Mouse (Mus musculus) kidney, postnatal 10 days (tissue): ENCODE data around the gene Dock9.
A peak's percentile ranks its signal among the peaks of the same experiment; 100 is the strongest.

Source experiments
- DNase-seq: peaks from one replicate; pipeline ENCODE4 v3.0.0; 2021; ENCODE audit warnings: mixed read lengths

The Dock9 gene

DNA sequence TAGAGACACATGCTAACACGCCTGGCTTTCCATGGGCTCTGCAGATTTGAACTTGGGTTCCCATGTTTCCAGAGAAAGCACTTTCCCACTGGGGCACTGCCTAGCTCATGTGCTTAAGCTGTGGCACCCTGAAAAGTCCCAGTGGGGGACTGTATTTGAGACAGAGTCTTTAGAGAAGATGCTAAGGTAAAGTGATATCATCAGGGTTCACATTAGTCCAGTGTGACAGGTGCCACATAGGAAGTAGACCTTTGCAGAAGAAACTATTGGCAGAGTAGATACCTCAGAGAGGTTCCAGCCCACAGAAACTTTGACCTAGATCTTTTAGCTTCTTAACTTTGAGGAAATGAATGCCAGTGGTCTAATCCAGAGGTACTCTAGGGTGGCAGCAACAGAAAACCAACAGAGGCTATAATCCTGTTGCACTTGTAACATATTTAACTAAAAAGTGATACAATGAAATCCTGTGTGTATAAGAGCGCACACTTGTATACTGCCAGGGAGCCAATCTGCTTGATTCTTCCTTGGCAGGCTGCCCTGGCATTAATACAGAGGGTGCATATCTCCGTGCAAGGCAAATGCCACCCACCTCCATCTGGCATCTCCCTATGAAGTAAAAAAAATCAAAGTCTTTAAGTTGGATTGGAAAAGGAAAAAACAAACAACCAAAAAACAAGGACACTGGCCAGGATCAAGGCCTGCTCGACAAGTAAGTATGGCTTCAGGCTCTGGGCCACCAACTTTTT lies 179.8 kb downstream of the Dock9 start:
- no peak for DNase-seq

DNA sequence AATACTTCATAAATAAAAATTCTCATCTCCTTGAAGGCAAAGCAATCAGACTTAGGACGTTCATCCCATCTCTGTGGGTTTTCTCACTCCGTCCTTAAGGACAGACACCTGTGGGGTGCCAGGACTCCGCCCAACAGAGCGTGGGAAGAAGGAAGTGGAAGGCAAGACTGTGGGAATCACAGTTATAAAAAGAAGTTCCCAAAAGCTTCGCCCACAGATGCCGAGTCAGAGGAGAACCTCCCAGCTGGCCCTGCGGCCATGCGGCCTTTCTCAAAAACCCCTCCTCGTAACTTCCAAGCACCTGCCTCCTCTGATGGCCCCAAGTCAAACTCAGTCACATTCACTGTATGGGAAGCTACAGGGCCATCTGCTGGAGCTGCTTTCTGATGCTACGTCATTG lies 182.2 kb downstream of the Dock9 start:
- no peak for DNase-seq

DNA sequence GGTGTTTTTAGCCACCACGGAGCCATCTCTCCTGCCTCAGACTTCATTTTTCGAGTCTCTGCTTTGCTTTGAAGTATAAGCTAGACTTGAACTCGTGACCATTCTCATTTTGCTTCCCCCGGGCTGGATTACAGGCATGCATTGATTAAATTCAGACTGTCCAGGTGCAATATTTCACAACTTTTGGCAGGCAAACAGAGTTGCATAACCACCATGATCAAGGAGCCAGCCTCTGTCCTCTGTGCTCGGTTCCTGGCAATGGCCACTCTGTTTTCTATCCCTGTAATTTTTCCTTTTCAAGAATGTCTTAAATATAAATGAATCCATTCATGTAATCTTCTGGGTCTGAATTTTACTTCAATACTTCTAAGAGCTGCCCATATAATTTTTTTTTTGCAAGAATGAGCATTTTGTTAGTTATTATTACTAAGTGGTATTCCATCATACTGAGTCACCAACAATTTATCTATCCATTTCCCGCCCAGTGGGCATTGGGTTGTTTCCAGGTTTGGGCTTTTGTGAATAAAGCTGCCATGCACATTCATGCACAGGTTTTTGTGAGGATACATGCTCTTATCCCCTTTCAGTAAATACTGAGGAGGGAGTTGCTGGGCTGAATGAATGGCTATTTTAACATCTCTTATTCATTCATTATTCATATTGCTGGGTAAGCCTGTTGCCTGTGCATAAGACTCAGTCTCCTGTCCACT lies 183.0 kb downstream of the Dock9 start:
- DNase-seq: no peak

DNA sequence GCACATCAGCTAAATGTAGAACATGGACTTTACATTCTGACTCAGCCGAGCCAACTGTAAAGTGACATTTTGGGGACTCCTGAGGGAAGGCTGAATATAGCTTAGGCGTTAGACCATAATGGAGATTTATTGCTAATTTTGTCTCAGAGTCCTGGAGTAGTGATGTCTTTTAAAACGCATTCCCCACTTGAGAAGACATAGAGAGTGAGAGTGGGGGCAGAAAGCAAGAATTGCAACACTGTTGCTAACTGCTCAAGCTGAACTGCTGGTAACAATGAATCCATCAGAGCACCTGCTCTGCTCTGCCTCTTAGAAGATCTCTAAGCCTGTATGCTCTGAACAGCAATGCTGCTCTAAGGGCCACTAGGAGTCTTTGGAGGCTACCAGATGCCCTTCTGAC lies 184.1 kb downstream of the Dock9 start:
- no peak for DNase-seq

DNA sequence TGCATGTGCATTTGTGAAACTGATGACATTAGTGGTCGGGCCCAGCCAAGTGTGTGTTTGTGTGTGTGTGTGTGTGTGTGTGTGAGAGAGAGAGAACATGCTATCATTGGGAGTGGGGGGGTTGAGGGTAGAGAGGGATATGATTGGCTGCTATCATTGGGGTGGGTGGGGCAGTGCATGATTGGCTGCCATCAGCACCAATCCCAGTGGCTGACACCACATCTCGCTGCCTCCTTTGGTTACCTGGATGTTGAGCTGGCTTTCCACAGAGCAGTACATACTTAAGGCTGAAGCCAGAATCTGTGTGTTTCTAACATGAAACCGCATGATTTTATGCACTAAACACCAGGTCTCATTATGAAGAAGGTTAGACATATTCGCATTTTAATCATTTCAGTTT lies 184.7 kb downstream of the Dock9 start:
- DNase-seq: no peak

DNA sequence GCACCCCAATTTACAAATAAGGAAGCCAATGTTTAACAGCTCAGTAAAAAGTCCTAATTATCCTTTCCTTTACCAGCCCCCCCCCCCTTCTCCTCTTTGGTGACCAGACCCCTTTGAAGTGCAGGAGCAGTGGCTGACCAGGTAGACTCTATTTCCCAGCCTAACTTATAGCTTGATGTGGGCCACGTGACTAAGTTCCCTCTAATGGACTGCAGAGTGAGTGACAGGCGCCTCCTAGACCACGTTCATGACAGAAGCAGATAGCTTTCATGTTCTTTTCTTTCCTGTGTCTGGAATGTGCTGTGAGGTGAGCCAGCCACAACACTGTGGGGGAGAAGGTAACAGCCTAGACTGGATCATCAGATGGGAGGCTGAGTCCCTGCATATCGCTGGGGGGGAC lies 186.1 kb downstream of the Dock9 start:
- DNase-seq: no peak

DNA sequence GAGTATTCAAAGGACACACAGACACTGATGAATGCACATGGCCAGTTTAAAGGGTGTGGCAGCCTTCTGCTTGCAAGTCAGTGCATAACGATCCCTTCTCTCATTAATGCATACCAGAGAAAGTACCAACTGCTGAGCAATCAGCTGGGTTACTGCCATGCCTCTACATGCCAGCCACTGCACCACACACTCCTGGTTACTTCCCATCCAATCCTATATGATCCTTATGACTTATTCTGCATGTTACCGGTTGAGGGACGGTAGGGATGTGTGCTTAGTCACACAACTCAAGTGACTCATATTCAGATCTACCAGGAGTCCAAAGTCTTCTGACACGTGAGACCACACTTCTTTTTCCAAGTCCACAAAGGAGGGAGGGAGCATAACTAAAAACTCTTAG lies 186.5 kb downstream of the Dock9 start:
- no peak for DNase-seq

DNA sequence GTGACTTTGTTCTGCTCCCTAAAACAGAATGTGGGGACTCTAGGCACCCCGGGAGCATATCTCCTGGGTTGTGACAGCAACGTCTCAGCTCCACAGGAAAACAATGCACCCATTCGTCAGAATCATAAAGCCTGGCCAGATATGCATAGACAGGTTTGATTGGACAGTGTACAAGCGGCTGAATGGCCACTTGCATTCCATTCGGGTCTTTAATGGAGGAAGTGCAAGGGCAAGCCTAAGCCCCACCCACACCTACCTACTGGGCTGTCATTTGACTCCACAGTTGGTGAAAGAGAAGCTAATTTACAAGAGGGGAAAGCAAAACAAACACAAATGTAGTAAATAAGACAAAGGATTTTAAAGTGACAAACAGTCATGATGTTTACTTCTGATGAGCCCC lies 189.1 kb downstream of the Dock9 start:
- no peak for DNase-seq

DNA sequence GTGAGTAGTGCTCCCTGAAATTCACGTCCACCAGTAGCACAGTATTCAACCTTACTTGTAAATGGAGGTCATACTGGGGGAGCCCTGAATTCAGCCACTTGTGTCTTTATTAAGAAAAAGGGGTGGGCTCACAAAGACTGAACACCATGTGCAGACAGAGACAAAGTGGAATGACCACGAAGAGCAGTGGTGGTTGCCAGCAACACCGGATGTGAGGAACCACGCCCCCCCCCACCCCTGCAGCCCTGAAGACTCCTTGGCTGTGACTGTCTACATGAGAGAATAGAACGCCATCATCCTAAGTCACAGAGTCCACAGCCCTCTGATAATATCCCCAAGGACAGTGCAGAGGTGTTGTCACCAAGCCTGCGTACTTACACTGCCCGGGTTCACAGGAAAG lies 191.2 kb downstream of the Dock9 start:
- DNase-seq: no peak

DNA sequence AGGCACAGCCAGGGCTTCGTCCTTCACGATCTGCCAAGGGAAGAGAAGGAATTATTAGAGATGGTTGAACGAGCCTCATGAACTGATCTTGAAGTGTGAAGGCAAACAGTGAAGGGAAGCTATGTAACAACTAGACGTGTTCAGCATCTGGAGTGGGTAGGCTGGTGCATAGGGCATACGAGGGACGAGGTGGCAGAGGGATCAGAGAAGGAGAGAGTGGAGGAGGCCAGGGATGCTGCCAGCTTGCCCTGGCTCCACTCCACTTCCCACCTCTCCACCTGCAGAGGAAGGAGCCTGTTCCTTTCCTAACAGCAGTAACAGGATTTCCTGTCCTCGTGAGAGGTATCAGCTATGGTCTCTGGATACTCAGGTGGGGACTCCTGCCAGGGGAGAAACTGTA lies 192.4 kb downstream of the Dock9 start:
- DNase-seq: no peak

DNA sequence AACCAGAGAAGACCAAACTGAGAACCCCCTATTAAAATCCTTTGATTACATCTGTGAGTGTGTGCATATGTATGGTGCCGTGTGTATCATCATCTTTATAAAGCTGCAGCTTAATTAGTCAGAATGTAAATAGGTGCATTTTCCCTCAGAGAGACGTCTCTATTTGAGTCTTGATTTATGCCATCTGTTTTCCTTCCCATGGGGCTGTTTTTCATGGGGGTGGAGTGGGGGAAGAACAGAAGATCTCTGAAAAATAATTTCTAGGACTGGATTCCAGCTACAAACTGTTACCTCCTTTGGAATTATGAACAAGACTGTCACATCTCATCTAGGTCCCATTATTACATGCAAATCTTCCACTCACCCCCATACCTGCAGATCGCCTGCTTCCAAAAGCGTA lies 193.1 kb downstream of the Dock9 start:
- DNase-seq: no peak

DNA sequence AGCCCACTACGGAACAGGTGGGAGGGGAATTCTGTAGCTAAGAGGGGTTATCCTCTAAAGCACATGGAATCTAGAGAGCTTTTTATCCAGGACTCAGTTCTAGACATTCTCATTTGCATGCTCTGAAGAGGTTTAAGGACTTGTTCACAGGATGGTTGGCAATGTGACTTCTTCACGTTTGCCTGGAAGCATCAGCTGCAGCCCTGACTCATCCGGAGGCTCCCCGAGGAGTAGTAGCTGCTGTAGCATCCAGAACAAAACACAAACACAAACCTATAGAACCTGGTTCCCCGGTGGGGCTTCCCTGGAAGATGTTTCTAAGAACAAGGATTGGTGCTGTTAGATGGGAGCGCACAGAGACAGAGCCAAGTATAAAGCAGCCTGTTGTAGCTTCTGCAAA lies 195.0 kb downstream of the Dock9 start:
- no peak for DNase-seq

DNA sequence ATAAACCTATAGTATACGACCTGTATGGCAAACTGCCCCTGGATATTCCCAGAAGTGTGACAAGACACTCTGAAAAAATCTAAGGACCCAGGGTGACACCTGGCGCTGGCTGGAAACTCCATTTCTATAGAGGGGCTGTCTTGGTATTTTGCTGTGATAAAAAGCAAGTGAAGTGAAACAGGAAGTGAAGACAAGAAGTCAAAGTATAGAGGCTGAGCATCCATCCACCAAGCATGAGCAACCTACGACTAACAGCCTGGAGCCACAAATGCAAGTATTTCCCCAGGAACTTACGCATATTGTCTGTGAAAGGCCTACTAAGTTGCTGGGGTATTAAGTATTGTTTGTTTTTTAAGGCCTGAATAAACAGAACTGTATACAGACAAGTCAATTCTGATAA lies 197.1 kb downstream of the Dock9 start:
- no peak for DNase-seq

DNA sequence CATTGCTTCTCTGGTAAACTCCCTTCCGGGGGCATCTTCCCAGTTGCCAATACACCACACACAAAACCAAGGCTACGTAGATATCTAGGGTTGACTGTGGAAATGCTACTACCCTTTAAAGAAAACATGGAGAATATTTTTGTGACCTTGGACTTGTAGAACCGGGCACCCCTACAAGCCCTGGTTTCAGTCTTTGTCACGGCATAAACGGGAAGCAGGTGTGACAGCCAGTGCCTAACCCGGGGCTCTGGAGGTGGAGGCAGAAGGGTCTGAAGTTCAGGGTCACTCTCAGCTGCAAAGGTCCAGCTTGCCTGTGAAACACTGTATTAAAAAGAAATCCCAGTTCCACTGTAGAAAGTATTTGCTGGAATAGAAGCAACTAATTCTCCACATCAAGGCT lies 200.6 kb downstream of the Dock9 start:
- DNase-seq: no peak

DNA sequence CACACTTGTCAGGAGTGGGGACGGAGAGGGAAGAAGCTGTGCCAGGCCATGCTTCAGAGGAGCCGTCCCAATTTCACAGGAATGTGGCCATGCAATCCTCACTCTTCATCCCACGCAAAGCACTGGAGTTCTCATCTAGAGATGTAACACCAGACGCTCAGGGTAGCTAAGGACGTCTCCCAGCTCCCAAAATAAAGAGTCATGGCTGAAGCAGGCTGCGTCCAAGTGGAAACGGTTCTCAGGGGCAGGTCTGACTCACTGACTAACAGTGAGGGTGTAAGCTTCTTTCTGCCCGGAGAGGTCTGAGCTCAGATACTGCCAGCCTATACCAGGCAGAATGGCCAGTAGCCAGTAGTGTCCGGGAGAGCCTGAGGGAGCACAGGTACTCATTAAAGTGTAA lies 201.0 kb downstream of the Dock9 start:
- no peak for DNase-seq

DNA sequence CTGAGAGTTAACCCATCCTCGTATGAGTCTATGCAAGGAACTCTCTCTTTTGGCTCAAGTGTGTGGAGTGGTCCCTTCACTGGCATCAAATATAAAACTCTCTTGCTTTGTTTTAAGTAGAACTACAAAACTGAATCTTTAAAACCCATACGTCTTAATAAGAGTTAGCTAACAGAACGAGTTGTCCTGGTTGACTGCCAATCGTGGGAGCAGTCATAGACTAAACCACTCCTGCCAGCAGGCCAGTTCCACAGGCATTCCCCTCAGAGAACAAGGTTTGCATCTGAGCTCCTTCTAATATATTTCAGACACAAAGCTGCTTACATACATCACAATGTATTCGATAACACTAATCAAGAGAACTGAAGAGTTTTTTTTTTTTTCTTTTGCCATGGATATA lies 203.0 kb downstream of the Dock9 start:
- no peak for DNase-seq

DNA sequence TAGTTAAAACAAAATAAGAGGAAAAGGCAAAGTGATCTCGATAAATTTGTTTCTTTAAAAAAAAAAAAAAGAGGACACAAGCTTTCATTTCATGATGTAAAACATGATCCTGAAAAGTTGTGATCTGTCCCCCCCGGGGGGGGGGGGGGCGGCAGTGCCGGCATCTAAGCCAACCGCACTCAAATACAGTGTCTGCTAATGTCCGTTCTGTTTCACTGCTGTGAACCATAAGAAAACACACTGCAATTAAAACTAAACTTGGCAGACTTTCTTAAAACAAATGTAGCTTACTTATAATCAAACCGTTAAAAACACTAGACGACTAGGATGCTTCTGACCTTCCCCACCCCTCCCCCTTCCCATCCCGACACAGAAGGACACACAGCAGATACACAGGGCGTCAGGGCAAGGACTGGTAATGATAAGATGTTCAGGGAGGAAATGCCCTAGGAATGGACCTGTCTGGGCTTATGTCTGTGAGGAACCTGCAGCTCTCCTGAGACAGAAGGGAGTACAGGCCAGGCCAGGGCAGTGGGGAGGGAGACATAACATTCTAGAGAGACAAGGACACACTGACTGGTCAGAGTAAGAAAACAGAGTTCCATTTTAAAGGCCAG lies 204.2 kb downstream of the Dock9 start:
- DNase-seq: no peak

DNA sequence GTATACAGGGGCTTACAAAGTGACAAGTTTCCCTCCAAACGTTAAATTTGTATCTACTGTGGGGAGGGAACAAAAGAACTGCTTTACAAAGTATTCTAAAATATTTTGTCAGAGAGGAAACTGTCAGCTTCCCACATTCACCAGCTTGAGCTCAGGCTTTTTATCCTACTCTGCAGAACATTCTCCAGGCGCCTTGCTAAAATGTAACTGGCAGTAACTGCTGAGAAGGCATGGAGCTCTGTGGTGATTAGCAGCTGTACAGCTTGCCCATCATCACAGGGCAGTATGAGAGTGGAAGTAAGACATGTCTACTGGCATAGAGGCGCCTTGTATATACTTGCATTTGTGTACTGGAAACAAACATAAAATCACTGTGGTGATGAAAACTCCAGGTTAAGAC lies 204.7 kb downstream of the Dock9 start:
- no peak for DNase-seq

DNA sequence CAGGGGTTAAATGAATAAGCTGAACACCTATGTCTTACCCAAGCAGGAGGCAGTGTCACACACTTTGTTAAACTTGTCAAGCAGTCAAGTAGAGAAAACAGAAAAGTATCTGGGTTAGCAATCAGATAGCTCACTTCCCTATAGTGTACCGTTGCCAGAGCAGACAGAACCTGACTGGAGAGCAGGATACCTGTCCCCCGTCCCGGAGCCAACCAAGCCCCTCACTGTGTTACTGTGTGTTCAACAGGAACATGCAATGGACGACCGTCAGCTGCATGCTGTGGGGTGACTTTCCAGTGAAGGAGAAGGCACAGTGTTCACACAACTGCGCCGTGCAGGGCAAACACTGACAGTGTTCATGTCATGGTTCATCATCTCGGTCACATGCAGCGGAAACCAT lies 205.3 kb downstream of the Dock9 start:
- no peak for DNase-seq

DNA sequence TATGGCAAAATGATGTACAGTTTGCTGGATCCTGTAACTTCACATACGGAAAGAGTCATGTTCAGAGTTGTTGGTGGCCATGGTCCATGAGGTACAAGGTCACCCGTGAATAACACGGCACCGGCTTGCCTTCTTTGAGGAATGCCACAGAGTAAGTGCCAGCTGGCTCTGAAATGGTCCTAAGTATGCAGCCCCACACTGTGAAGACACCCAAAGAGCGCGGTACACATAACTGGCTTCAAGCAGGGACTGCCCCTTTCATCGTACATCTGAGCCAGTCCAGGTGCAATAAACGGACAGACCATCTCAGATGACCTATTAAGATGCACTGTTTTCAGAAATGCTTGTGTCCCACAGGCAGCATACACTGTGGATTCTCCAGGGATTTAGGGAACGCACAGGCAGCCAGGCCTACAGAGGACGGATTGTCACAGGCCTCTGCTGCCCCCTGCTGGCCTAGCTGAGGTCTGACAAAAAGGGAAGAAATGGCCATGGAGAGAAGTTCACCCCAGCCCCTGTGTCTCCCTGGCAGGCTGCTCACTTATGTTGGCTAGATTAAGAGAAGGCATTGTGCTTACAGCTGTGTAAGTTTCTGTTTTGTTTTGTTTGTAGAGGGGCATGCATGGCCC lies 208.4 kb downstream of the Dock9 start:
- DNase-seq: peak; percentile 84

DNA sequence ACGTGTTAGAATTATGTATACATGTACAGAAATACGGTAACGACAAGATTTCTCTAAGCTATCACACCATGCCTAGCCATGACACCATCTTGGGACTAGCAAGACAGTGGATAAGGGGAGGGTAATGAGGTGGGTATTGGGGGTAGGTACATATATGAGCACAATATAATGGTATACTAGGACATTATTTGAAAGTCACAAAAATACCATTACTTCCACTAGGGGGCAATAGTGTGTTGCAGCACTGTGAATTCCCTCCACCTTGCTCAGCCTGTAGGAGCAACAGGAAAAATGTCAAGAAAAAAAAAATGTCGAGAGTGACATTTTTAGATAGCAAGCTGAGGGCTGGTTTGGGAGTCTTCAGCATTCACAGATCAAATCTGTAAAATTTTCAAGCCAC lies 209.2 kb downstream of the Dock9 start:
- DNase-seq: no peak

DNA sequence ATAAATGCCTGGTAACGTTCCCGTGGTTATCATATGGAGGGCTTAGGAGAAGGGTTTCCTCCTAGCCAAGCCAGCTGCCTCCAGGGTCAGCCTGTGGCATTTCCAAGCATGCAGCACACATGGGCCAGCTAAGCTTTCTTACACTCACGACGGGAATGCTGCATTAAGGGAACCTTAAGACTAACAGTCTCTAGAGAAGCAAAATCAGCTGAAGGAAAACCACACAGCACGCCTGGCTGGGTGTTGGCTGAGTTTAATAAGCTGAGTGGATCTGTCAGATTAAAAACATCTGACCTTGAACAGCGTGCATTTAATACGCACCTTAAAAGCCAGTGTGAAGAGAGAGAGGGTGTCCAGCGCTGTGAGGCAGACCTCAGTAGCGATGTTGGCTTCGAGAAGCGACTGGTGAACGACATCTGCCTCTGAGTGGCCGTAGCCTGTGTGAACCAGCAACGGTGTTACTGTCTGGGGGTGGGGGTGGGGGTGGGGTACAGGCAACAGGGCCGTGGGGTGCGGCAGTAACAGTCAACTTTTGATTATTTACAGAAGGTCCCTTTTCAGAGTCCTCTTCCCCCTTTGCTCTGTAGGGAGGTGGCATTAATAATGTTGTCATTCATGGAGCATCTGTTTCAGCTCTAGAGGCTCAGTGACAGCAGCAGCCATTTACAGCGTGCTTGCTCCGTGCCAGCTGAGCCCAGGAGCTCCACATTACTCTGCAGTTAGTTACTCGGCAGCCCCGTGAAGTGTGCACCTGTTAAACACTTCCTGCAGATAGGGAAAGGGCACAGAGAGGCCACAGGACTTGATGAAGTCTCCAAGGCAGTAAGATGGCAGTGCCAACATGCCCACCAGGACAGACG lies 211.5 kb downstream of the Dock9 start:
- no peak for DNase-seq

DNA sequence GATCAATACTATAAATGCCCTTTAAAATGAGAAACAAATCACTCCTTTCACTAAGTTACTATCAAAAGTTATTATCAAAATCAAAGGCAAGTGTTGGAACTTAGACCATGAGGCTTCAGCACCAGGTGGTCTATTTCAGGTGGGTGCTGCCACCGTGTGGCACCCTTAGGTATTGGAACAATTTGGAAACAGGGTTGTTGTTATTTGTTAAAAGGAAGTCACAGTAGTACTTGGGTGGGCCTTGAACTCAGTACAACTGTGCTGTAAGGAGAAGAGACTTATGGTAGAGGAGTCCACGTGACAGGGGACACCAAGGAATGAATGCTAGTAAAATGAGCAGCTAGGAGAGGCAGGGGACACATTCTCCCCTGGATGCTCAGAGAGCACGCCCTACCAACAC lies 218.6 kb downstream of the Dock9 start:
- peak; percentile 78 for DNase-seq
